Mouse (Mus musculus) urinary bladder, adult 18-20 months (tissue): ENCODE measurements around the gene Fam229b.

Experiments used
- DNase-seq, 2 experiments: peaks; one replicate each; pipeline ENCODE4 v3.0.0; 2022; ENCODE audit warnings: low spot score in 2 of 2, mixed read lengths in 2 of 2

Fam229b gene

GRCm38 (mm10) chr10:39137766-39138165 is 4.1 kb upstream of the Fam229b start:
- no peak for DNase-seq

GRCm38 (mm10) chr10:39121412-39121811 is 12.3 kb downstream of the Fam229b start:
- DNase-seq = no peak

GRCm38 (mm10) chr10:39109489-39109874 is 24.2 kb downstream of the Fam229b start:
- no peak for DNase-seq

DNA sequence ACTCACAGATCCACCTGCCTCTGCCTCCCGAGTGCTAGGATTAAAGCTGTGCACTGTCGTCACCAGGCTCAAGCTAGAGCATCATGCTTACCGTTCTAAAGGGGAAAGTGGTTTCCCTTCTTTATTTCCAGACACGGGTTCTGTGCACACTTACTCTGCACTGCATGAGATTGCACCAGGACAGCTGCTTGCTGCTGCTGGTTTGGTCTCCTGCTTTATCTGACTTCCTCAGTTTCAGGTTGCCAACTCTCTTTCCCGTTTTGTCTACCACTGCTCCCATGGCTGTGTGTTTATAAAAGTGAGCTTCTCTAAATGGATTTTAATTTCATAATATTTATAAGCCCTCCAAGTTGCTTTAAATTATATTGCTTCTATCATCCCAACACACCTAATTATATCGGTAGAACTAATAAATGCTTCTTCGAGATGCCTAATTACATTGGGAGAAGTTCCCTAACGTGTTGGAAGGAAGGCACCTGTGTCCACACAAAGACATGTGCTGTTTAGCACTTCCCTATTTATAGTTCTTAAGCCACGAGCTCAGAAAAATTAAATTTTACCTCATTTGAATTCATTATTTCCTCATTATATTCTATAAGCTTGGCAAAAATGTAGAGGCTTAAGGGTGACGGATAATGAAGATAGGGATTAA is 24.8 kb downstream of the Fam229b start:
- DNase-seq = no peak

DNA sequence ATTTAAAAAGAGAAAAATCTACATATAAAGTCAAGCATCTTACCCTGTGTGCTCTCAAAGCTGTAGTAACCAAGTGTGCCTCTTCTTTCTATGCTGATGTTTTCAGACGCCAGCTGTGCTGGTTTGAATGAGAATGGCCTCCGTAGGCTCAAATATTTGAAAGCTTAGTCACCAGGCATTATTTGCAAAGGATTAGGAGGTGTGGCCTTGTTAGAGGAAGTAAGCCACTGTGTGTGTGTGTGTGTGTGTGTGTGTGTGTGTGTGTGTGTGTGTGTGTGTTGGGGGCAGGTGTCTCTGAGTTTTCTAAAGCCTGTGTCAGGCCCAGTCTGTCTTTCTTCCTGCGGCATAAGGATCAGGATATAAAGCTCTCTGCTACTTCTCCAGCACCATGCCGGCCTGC is 26.8 kb downstream of the Fam229b start:
- DNase-seq = no peak

DNA sequence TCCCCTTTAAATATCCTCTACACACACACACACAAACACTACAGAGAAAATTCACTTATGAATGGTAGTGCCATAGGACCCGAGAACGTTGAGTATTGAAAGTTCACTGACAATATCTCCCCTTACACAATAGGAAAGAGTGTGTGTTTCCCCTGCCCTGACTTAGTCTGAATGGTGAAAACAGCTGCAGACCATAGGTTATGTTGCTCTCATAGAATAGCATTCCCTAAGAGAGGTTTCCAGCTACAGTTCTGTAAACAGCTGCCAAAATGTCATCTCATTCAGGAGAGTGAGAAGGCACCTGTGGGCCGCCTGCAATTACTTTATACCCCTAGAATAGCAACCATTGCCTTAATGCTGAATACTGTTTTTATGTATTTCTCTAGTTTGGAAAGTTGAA is 27.3 kb downstream of the Fam229b start:
- DNase-seq = no peak

DNA sequence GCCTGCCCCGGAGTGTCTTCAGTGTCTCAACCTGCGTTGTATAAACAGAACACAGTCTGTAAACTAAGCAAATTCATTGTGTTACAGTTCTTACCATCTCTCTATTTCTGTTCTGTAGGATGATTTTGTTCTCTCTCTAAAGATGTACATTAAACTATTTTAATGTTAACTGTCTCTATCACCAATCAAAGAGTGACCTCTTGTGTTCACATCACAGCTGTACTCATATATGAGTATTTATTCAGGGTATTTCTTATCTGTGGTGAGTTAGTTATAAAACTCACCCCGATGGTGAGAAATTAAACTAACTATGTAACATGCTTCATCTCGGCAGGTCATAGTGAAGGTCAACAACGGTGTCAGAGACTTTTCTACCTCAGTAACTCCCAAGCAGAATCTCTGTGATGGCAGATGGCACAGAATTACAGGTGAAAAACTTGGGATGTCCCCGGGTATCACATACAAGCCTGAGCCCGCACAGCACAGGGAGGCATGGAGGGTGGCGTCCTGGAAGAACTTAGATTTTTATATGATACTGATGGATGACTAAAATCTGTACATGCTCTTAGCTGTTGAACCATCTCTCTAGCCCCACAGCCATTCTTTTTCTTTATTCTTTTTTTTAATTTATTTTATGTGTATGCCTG is 28.8 kb downstream of the Fam229b start:
- no peak for DNase-seq

- no peak for DNase-seq
Observed at GRCm38 (mm10) chr10:39098746-39099145, 35.0 kb downstream of the Fam229b start.

GRCm38 (mm10) chr10:39096981-39097380 is 36.7 kb downstream of the Fam229b start:
- DNase-seq = no peak

DNA sequence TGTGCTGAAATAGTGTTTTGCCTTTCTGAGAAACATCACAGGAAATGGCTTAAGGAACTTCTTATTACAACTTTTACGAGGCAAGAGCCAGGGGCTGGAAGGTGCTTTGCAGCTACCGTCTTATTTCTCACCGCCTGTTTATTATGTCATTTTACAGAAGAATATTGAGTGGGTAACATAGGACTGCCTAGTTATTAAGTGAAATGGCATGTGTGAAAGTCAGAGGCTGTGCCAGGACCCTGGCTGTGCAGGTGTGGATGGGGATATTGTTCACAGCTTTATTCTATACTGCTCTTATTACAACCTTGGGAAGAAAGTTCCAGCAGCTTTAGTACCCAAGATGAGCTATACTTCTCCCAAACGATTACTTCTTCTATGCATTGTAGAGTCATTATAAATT is 61.7 kb downstream of the Fam229b start:
- no peak for DNase-seq
